Mouse (Mus musculus): ENCODE measurements around the gene Gm43302. TPM values are rescaled to one million over a fixed set of nuclear protein-coding genes. Genes with fewer than 3 reads are reported as not detected.
"Not testable (repeated sequence)": the region's sequence is repeated elsewhere in the genome, so short reads cannot be mapped to it uniquely, and the experiment has no call there.

Gene Gm43302
- 0.12 TPM in 1 of 2 replicates, not detected in the other for polyA plus RNA-seq (2016; fragmentation: Nextera tagmentation; extraction: Ambion mirVana)

DNA sequence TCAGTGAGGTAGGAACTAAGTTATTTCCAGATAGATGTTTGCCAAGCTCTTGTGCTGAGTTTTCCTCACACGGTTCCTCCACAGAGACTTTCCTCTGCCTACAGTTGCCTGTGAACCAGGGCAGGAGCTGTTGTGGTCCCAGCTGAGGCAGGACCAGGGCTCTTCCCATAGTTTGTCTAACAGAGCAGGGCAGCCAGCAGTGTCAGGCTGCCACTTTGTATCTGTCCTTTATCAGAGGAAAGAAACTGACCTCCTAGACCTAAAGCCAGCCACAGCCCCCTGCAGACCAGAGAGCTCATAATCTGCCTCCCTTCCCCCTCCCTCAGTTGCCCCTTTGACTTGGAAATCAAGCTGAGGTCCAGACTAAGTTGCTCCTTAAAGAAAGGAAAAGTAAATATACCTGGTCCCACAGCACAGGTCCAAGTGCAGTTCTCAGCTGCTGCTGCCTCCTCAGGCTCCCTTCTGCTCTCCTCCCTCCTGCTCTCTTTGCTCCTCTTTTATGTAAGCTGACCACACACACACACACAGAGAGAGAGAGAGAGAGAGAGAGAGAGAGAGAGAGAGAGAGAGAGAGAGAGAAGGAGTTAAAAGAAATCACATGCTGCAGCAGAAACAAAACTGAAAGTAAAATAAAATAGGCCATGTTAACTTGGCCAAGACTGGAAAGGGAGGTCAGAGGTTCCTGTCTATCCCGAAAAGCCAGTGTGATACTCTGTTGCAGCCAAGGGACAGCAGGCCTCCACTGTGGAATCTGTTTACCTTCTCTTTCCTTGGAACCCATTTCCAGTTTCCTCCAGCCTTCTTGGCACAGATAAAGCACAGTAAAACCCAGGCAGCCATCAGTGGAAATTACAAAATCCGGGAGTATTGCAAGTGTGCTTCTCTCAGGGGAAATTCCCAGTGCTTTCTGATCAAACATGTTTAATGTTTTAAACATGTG is at the start of gene Gm43302, which contains the start of gene Gbp6:
Gene Gm43302, minus strand, starts transcription at position 470 of the 940 bp plus-strand sequence.
Gene Gbp6, minus strand, starts transcription at position 473 of the 940 bp plus-strand sequence.
- ATAC-seq (ENCODE audit: low FRiP score); H3K9me3 ChIP-seq; H3K9ac ChIP-seq; H3K4me3 ChIP-seq (replicated peaks); H3K4me1 ChIP-seq; H3K27ac ChIP-seq; H3K4me2 ChIP-seq; H3K27me3 ChIP-seq; H3K36me3 ChIP-seq (replicated peaks): not testable (repeated sequence)
- 64% methylated on average over 3 of the region's 3 CpGs for WGBS

DNA sequence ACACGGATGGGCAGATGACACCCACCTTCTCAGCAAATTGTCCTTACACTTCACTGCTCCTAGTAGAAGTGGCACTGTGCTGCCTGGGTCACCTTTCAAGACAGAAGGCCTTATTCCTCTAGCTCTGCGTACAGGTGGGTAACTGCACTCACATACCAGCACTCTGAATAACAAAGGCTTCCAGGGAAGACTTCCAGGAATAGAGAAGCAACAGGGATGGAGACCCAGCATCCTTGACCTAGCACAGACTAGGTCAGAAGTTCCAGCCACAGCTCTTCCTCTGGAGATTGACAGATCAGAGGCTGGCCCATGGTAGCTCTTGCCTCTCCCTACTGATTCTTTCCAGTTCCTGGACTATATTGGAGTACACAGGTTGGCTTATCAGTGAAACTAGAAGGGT is 47.8 kb upstream of the Gm43302 start:
- H3K36me3 ChIP-seq (replicated peaks): no peaks in the 10 kb centered on the region
- H3K9me3 ChIP-seq: no peaks in the 10 kb centered on the region
- H3K4me2 ChIP-seq: no peak overlapping the region
- H3K27ac ChIP-seq: no peak overlapping the region
- no peak overlapping the region for H3K9ac ChIP-seq
- H3K4me1 ChIP-seq: no peaks in the 10 kb centered on the region
- H3K27me3 ChIP-seq: no peaks in the 10 kb centered on the region
- ATAC-seq (ENCODE audit: low FRiP score): no peak
- WGBS: 66% methylated on average over 2 of the region's 2 CpGs
- H3K4me3 ChIP-seq (replicated peaks): no peak overlapping the region

DNA sequence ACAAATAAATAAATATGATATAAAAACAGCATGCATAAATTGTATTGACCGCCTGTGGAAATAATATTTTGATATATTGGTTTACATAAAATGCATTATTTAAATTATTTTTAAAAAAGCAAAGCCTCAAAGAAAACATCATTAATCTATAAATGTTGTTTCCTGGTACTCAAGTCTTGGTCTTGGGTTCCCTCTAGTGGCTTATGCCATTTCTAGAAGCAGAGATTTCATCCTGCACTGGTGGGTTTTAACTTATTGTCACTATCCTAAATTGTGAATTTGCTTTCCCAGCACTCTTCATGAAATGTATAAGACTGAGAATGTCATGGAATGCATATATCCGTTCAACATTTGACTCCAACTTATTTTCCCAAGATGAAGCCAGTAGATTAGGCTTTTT is 29.0 kb upstream of the Gm43302 start:
- Histone ChIP-seq H3K9ac (no peak overlapping the region), H3K27me3 (no peaks in the 10 kb centered on the region), H3K27ac (no peak overlapping the region), H3K9me3 (no peaks in the 10 kb centered on the region), H3K36me3 (replicated peaks) (no peaks in the 10 kb centered on the region), H3K4me2 (no peak overlapping the region), H3K4me1 (no peaks in the 10 kb centered on the region), H3K4me3 (replicated peaks) (no peak overlapping the region)
- 76% methylated on average over 2 of the region's 2 CpGs for WGBS
- ATAC-seq (ENCODE audit: low FRiP score): no peak

DNA sequence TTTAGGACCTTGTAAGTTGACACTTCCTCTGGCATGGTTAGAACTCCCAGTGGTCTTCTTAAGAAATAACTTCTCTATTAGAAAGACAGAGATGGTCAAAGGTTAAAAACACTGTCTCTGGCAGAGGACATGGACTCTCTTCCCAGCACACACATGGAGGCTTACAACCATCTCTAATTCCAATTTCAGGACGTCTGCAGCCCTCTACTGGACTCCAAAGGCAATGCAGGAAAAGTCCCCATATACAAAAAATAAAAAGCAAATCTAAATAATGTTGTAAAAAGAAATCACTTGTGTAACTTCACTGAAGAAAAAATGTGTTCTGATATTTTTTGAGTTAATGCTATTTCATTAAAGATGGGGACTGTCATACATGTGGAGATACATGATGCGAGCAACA is 17.4 kb upstream of the Gm43302 start:
- Histone ChIP-seq H3K36me3 (replicated peaks) (no peaks in the 10 kb centered on the region), H3K9me3 (0 out of 2 replicates have a peak, but pooled peaks cover 7% of the 10 kb centered on the region), H3K27me3 (no peaks in the 10 kb centered on the region), H3K27ac (no peak overlapping the region), H3K4me1 (no peaks in the 10 kb centered on the region), H3K4me2 (no peak overlapping the region), H3K9ac (no peak overlapping the region), H3K4me3 (replicated peaks) (no peak overlapping the region)
- 77% methylated on average over 2 of the region's 2 CpGs for WGBS
- ATAC-seq (ENCODE audit: low FRiP score): no peak

DNA sequence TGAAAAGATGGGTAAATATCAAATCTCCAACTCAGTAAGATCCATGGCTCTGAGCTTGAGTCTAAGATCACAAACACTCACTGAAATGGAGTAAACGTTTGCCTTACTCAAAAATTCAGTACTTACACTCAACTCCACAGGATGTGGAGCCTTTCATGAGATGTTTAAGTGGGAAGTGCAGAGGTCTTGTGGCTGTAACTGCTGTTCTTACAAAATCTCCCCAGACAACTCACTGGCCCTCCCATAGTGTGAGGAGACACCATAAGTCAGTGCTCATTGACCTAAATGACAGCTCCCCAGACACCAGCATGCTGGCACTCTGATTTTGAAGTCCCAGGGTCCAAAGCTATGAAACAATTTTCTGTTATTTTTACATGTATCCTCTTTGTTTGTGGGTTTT is 15.7 kb upstream of the Gm43302 start:
- H3K36me3 ChIP-seq (replicated peaks); H3K9ac ChIP-seq; H3K27me3 ChIP-seq; H3K9me3 ChIP-seq; H3K4me1 ChIP-seq; H3K4me2 ChIP-seq; H3K4me3 ChIP-seq (replicated peaks); ATAC-seq (ENCODE audit: low FRiP score); H3K27ac ChIP-seq: not testable (repeated sequence)
- 64% methylated on average over 1 of the region's 1 CpGs for WGBS

DNA sequence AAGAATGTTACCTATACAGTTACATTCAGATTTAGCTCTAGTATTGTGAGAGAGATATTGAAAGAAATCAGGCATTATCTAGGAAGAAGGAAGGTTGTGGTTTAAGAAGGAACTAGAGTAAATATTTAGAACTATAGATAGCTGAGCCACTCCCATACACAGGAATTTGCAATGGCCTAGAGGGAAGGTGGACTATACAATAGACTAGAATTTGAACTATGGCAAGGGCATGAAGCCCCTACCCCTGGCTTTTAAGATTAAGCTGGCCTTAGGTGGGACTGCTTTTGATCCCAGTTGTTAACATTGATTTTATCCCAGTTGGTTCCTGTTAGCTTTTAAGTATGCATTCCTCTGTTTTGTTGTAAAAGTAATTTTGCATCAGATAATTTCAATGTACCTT is 13.5 kb upstream of the Gm43302 start:
- not testable (repeated sequence) for ATAC-seq (ENCODE audit: low FRiP score); H3K36me3 ChIP-seq (replicated peaks); H3K27me3 ChIP-seq; H3K4me3 ChIP-seq (replicated peaks); H3K27ac ChIP-seq; H3K4me2 ChIP-seq; H3K4me1 ChIP-seq; H3K9me3 ChIP-seq; H3K9ac ChIP-seq

DNA sequence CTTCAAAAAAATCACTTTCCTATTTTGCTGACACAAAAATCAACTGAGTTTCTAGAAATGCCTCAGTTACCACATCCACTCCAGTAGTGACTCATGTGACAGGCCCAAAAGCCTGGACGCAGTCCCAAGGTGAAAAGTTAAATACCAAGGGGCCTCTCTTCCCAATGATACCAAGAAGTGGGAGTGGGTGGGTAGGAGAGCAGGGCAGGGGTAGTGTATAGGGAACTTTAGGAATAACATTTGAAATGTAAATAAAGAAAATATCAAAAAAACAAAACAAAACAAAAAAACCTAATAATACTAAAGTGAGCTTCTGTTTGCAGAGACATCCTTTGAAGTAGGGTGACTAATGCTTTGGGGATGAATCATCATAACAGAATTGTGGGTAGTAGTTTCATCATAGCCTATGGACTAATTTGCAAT is 12.7 kb upstream of the Gm43302 start:
- Histone ChIP-seq H3K27ac (no peak overlapping the region), H3K4me2 (no peak overlapping the region), H3K36me3 (replicated peaks) (no peaks in the 10 kb centered on the region), H3K27me3 (no peaks in the 10 kb centered on the region), H3K9ac (no peak overlapping the region), H3K9me3 (0 out of 2 replicates have a peak, but pooled peaks cover 7% of the 10 kb centered on the region), H3K4me3 (replicated peaks) (no peak overlapping the region), H3K4me1 (no peaks in the 10 kb centered on the region)
- 89% methylated on average over 1 of the region's 1 CpGs for WGBS
- ATAC-seq (ENCODE audit: low FRiP score): no peak

DNA sequence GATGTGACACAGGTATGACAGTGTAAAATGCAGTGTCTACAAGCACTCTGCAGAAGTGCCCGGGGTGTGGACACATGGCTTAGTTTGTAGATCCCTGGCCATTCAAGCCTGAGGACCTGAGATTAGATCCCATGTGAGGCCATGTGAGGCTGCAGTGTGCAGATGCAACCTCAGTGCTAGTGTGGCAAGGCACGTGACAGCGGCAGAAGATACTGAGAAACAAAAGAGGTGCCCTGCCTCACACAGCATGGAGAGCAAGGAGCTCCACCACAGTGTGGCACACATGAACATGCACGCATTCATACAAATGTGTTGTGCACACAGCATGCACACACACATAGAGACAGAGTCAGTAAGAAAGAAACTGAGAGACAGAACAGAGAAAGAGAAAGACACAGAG is 12.2 kb upstream of the Gm43302 start:
- 91% methylated on average over 4 of the region's 4 CpGs for whole genome bisulfite sequencing
- not testable (repeated sequence) for H3K36me3 ChIP-seq (replicated peaks); H3K4me3 ChIP-seq (replicated peaks); H3K27ac ChIP-seq; H3K9me3 ChIP-seq; H3K4me1 ChIP-seq; H3K4me2 ChIP-seq; H3K27me3 ChIP-seq; ATAC-seq (ENCODE audit: low FRiP score); H3K9ac ChIP-seq

DNA sequence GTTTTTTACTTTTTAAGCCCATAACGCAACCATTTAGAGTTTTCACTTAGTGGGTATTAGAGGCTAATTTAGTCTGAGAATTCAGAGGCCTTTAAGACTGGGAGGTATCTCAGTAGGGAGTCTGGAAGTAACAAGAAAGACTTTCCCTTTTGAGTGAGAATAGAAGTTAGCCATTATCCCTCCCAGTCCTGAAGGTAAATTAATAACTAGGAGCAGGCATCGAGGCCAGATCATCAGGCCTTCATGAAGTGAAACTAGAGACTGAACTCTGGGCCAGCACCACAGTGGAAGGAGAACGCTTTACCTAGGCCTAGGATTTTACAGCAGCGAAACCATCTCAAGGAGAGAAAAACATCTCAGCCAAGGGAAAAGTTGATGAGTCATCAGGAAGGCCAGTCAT is 8.5 kb upstream of the Gm43302 start:
- Histone ChIP-seq H3K27ac (no peak overlapping the region), H3K9ac (no peak overlapping the region), H3K36me3 (replicated peaks) (no peaks in the 10 kb centered on the region), H3K27me3 (no peaks in the 10 kb centered on the region), H3K4me1 (no peaks in the 10 kb centered on the region), H3K4me2 (no peak overlapping the region), H3K4me3 (replicated peaks) (no peak overlapping the region), H3K9me3 (no peaks in the 10 kb centered on the region)
- 53% methylated on average over 4 of the region's 4 CpGs for WGBS
- ATAC-seq (ENCODE audit: low FRiP score): no peak

DNA sequence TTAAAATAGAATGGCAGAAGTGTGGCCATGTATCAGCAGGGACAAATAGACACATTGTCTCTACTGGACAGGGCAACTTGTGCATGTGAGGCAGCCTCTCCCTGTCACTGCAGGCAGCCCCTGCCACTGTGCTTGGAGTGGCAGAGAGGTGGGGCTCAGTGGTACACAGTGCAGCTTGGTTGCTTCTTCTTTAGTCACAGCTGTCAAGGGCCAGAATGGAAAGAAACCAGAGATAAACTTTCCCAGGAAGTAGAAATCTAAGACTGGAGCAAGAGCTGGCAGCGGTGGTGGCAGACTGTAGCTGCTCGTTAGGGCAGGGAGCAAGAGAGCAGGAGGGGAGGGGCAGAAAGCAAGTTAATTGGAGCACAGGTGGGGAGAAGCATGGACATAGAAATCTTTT is 8.0 kb upstream of the Gm43302 start:
- Histone ChIP-seq H3K4me3 (replicated peaks) (no peak overlapping the region), H3K9me3 (no peaks in the 10 kb centered on the region), H3K9ac (no peak overlapping the region), H3K4me2 (no peak overlapping the region), H3K4me1 (no peaks in the 10 kb centered on the region), H3K36me3 (replicated peaks) (no peaks in the 10 kb centered on the region), H3K27ac (no peak overlapping the region), H3K27me3 (no peaks in the 10 kb centered on the region)
- 18% methylated on average over 2 of the region's 2 CpGs for WGBS
- no peak for ATAC-seq (ENCODE audit: low FRiP score)

DNA sequence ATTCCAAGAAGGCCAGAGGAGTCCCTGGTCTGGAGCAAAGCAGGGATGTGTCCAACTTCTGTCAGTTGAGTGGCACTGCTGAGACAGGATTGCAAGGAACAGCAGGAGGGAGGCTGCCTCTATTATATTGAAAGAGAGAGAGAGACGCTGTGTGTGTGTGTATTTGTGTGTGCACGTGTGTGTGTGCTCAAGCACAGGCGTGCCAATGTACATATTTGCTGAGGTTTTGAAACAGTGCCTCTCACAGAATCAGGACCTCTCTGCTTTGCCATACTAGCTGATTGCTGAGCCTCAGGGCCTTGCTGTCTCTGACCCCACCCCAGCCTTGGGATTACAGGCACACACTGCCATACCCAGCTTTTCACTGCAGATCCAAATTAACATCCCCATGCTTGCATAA is 2.3 kb upstream of the Gm43302 start:
- Histone ChIP-seq H3K4me3 (replicated peaks) (no peak overlapping the region), H3K27me3 (no peaks in the 10 kb centered on the region; the same call in 1 of the 2 replicates), H3K9me3 (no peaks in the 10 kb centered on the region), H3K4me1 (no peaks in the 10 kb centered on the region; the same call in 1 of the 2 replicates), H3K36me3 (replicated peaks) (no peaks in the 10 kb centered on the region), H3K4me2 (no peak overlapping the region), H3K9ac (no peak overlapping the region), H3K27ac (no peak overlapping the region)
- no peak for ATAC-seq (ENCODE audit: low FRiP score)
- WGBS: 64% methylated on average over 3 of the region's 3 CpGs

DNA sequence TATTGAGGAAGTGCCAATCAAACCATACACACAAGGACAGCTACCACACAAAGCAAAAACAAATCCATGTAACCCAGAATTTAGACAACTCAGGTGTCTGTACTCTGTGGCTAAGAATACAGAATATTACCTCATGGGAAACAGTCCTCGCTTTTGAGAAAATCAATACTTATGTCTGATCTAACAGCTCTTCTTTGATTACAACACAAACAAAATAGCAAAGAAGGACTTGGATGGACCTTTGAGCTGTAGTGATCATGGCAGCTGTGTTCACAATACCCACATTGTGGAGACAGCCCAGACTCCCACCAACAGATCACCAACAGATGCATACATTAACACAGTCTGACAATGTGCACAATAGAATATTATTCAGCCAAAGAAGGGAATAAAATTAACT is 1.0 kb downstream of the Gm43302 start:
- Histone ChIP-seq H3K9me3 (no peaks in the 10 kb centered on the region), H3K36me3 (replicated peaks) (no peaks in the 10 kb centered on the region), H3K4me2 (no peak overlapping the region), H3K27ac (no peak overlapping the region), H3K27me3 (no peaks in the 10 kb centered on the region; the same call in 1 of the 2 replicates), H3K4me1 (no peaks in the 10 kb centered on the region; the same call in 1 of the 2 replicates), H3K4me3 (replicated peaks) (no peak overlapping the region), H3K9ac (no peak overlapping the region)
- 86% methylated on average over 1 of the region's 1 CpGs for WGBS
- ATAC-seq (ENCODE audit: low FRiP score): no peak

DNA sequence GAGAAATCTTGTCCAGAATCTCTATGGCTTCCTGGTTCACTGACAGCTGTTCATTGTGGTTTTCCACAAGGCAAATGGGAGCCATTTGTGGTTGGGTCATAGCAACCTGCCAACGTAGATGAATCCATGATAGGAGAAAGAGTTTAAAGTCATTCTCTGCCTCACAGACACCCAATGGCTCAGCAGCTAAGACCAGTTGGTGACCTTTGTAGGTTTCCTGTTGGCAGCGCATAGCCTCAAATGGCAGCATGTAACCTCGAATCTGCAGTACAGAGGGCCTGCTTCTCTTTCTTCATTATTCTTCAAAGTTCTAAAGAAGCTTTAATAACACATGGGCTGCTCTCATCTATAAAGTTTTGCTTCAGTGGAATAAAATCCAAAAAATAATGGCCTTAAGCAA is 2.6 kb downstream of the Gm43302 start:
- H3K4me1 ChIP-seq; H3K9ac ChIP-seq; ATAC-seq (ENCODE audit: low FRiP score); H3K4me2 ChIP-seq; H3K27me3 ChIP-seq; H3K9me3 ChIP-seq; H3K4me3 ChIP-seq (replicated peaks); H3K27ac ChIP-seq; H3K36me3 ChIP-seq (replicated peaks): not testable (repeated sequence)
- 81% methylated on average over 3 of the region's 3 CpGs for WGBS
